Mouse (Mus musculus) heart, adult 2 months (tissue): ENCODE data around the gene Pdpk1.

ENCODE experiments used
- CTCF ChIP-seq: fragments of 200-600 bp; IDR thresholded peaks from 2 replicates; pipeline ENCODE4 v1.8.1; 2022; ENCODE audit warnings: antibody characterized with exemption, mild to moderate bottlenecking, moderate library complexity
- EP300 ChIP-seq: fragments of 200-500 bp; IDR thresholded peaks from 2 replicates; pipeline ENCODE4 v1.6.1; 2011; ENCODE audit warnings: low read depth, low read length, control low read depth; ENCODE audit not compliant: insufficient read depth
- POLR2A ChIP-seq: fragments of 200-500 bp; IDR thresholded peaks from 2 replicates; pipeline ENCODE4 v1.6.1; 2011; ENCODE audit warnings: mild to moderate bottlenecking, low read depth, low read length, control low read depth; ENCODE audit not compliant: insufficient read depth

DNA sequence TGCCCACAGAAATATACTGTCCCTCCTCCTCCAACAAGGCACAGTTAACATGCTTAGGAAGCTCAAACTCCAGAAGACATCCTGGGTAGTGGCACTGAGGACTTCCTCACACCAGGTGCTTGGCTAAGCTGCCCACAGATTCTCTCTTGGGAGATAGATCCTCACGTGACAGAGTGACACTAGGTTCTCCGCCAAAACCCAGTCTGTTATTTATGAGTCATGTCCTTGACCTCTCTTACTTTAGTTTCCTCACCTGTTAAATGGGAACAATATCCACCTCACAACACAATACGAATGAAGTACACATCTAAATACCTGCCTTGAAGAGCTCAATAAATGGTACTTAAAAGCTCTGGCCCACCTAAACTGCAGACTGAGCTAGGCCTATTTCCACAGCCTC is 11.5 kb downstream of the Pdpk1 start:
- TF ChIP-seq CTCF = no peak
- no peak for TF ChIP-seq EP300
- TF ChIP-seq POLR2A = no peak
